Mouse (Mus musculus) frontal cortex, postnatal 14 days (tissue): ENCODE data around the gene Ust.
A peak's percentile ranks its signal among the peaks of the same experiment; 100 is the strongest.

Experiments
- DNase-seq, 2 experiments: peaks; one replicate each; pipeline ENCODE4 v3.0.0; 2022; ENCODE audit warnings: low spot score in 2 of 2

Ust gene

DNA sequence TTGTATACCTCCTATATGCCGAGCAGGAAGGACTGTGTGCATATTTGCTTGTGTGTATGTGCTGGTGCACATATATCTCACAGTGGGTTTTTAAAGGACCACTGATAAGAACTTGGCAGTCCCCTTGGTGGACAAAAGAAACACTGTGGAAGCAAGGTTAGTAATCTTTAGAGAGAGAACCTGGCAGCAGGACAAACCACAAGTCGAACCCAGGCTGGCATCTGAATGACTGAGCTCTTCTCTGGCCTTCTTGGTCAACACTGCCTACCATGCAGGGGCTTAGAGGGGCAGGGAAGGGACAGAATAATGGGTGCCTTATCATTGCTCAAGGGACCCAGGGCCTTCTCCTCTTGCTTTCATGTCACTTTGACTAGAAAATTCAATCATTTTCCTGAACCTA lies 294.0 kb downstream of the Ust start:
- DNase-seq = no peak

DNA sequence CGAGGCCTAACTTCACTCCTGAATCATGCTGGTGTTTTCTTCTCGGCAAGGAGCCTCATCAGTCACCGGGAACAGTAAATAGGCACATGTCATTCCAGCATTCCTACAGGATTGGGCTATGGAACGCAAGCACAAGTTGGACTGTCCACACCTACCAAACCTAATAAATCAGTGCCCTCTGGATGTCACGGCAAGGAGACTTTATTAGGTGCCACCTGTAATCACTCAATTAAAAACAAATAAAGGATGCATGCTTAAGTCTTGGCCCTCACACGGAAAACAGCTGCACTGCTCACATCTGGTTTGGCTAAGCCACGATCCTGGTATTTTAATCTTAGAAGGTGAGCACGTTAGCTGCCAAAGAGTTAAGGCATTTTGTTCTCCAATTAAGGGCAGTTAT lies 294.6 kb downstream of the Ust start:
- no peak for DNase-seq

DNA sequence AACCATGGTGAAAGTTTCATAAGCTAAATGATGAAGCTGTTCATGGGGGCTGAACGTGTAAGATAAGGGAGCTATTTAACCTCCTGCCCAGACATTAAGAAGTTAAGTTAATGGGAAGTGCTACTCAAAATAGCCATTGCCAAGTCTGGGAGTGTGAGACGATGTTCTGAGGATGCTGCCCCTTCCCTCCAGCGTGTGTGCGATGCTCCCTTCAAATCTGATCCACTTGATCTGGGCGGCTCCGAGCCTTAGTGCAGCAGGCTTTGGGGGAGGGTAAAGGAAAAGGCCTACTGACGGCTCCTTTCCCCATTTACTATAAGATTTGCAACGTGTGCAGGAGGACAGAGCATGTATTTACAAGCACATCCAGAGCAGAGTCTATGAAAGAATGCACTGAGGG lies 301.7 kb downstream of the Ust start:
- DNase-seq = no peak

DNA sequence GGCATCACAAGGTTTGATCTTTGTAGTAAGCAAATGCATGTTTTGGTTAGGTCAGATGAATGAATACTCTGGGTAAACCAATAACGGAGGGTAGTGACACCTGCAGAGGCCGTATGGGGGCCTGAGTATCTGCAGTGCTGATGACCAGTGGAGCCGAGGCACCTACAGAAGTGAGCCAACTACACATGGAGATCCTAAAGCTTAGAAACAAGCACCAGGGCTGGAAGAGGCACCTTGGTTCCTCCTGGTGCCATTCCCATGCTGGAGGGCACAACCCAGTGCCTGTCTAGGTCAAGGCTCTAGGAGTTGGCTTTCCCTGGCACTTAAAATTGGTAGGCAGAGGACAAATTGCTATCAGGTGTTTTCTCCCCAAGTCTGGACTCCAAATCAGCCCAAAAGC lies 303.4 kb downstream of the Ust start:
- no peak for DNase-seq

DNA sequence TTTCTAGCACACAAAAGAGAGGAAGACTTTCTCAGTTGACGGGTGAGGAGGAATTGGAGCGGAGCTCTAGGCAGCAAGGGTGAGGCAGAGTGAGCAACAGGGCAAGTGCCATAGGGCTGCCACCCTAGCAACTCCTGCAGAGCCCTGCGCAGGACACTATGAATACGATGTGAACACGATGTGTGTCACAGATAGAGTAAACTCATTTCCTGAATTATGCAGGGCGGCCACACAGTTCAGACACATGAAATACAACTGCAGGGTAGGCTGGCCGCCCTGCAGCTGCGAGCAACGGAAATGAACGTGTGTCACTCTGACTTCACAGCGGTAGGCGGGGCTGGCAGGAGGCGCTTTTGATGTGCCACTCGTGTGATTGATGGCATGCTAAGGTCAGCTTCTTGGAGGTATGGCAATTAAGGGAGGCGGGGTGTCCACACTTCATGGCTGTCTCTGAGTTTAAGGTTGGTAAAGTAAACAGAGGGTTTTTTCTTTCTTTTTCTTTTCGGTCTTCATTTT lies 304.7 kb downstream of the Ust start:
- no peak for DNase-seq

DNA sequence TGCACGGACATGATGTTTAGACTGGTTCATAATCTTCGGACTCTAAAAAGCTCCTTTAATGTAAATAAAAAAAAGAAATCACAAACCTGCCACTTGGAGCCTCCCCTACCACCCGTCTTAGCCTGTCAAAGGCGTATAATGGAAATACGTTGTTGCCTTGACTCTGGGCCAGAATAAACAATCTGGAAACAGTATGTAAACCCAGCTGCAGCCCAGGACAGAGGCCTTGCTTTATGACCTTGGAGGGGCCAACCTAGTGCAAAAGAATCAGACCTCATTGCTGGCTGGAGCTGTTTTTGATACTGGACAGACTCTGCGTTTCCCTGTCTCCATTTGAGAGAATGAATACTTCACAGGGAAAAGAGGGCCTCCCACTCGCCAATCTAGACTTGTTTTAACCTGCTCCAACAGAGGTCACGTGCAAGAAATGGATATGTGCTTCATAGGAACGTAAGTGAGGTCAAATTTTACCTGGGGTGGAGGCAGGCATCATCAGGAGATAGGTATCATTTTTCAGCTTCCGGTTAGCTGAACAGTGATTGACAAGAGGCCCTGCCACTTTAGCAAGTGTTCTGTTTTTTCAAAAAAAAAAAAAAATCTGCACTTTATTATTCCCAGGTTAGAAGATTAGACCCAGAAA lies 305.2 kb downstream of the Ust start:
- DNase-seq = no peak

DNA sequence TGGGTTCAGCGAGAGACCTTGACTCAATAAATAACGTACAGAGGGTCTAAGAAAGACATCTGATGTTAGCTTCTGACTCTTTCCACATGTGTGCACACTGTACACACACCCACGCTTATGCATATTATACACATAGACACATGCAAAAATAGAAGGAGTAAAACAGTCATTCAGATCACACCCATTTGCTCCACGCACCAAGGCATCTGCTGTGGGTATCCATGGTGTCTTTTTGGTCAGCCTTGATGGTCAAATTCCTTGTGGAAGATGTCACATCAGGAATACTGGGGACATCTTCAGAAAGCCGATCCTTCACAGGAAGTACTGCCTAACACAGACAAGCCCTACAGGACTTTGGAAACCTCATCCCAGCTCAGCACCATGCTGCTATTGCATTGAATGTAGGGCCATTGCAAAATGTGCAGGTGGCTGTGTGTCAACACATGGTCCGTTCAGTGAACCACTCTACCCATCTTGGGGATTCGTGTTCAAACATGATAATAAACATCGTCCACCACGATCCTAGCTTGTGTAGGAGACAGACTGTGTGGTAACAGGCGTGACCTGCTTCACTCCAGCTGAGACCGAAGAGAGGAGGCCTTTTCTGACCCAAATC lies 305.9 kb downstream of the Ust start:
- DNase-seq = no peak

DNA sequence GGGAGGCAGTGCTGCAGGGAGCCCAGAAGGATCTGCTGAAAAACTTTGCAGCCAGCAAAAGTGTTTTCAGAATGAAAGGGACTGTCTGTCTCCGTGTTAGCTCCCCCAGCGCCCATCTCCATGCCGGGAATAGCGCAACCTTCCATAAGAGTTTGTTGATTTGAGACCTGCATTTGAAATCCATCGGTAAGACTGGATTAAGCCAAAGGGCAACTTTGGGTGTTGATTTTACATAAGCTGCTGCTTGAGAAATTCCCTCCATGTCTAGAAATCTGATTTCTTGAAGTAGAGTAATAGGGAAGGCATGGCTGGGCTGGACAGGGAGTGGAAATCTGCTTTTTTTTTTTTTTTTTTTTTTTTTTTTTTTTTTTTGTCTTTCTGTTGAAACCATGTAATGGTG lies 306.9 kb downstream of the Ust start:
- DNase-seq = no peak

DNA sequence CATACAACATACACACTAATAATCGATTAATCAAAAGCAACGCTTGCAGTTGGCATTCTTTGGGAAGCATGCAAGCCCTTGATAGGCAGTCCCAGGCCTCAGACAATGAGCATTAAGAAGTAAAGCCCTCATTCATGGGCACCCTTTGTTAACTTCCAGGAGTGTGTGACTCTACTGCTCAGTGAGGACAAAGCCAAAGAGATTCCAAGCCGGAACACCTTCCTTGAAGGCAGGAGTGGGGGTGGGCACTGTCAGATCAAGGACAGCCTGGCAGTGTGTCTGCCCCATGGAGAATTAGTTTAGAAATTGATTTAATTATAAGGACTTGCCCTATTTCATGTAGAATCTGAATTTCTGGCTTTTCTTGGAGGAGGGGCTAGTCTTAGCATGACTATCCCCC lies 308.3 kb downstream of the Ust start:
- no peak for DNase-seq

DNA sequence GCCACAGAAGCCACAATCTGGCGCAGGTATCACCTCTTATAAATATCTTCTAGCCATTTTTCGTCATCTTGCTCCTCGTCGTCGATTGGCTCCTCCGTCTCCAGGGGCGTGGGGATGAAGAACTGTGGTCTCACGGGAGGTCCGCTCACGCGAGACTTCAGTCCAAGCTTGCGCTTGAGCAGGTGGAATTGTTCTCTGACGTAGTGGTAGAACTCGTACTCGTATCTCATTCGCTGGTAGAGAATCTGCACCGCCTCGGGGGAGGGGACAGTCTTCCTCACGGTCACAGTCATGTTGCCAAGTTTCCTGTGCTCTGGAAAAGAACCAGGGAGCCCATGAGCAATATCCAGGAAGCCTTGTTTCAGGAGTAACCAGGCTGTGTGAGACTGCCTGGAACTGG lies 311.3 kb downstream of the Ust start:
- DNase-seq = no peak

DNA sequence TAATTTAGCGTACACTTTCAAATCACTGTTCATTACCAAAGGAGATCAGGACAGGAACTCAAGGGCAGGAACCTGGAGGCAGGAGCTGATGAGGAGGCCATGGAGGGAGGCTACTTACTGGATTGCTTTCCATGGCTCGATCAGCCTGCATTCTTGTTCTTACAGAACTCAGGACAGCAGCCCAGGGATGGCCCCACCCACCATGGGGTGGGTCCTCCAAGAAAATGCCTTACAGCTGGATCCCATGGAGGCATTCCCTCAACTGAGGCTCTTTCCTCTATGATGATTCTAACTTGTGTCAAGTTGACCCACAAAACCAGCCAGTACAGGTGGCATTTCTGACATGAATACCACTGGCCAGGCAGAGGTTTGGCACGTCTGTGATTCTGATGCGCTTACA lies 314.9 kb downstream of the Ust start:
- DNase-seq = no peak

DNA sequence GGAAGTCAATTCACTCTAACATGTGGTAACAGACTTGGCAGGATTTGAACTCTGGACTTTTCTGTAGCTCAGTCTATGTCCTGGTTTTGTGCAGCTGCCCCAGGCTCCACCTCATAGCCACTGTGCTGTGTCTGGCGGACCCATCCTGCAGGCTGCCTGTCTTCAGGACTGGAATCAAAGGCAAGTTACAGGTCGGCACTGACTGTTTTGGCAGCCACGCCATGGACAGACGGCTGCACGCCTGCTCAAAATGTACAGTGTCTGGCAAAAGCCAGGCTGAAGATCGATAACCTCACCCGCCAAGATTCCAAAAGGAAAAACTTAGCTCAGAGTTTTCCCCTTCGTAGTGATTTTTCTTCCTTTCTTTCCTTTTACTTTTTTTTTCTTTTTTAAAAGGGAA lies 318.8 kb downstream of the Ust start:
- DNase-seq = no peak

DNA sequence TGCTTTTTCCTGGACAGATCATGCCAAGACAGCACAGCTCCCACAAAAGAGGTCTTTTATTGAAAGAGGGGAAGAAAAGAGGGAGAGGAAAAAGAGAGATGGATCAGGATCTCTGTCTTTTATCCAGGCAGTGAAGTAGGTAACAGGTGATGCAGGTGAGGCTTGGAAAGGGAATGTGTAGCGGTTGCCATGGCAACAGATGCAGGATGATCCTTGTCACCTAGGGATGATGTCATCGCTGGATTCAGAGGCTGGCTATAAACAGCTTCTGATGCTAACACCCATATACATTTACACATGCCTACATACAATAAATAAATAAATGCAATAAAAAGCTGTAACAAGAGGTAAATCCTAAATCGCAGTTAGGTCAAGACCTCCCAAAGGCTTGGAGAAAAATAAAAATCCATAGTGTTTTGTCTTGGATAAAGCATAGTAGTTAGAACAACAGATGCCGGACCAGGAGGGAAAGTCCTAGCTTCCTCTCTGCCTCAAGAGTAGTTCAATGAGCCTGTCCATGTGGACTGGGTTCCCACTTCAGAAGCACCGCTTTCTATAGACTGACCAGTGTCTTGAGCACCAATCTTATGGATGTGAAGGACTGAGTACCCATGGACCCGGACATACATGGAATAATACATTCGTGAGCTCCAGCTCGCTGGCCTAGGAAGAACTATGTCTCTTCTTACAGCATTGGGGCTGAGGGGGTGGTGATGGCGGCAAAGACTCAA lies 319.4 kb downstream of the Ust start:
- no peak for DNase-seq

DNA sequence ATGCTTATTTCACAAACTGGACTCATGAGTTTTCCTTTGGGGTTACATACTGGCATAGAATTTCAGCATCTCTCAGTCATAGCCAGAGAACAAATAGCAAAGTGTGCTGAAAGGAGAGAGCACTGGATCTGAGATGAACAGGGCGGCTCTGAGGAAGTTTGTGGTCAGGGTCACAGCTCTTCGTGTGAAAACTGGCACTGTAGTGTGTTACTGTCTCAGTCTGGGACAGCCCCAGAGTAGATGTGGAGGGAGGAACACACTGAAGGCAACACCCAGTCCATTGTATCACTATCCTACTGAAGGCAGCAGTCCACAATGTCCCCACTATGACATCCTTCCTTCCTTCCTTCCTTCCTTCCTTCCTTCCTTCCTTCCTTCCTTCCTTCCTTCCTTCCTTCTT lies 321.0 kb downstream of the Ust start:
- DNase-seq = no peak

DNA sequence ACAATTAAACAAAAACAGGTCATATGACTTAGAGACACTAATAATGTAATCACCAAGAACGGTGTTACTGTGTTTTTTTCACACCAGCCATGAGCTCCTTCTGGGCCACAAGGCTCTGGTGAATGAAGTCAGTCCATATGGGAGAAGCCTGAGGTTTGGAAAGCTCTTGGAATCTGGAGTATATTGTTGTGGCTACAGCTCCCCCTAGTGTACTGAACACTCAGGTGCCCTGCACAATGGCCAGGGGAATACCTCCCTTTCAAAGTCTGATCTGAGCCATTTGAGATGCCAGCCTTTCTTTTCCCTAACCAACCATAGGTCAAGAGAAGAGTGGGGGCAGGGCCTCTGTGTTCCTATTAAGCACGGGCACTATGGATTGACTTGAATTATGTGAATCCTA lies 322.3 kb downstream of the Ust start:
- peak; percentile 36 to 70 for DNase-seq

DNA sequence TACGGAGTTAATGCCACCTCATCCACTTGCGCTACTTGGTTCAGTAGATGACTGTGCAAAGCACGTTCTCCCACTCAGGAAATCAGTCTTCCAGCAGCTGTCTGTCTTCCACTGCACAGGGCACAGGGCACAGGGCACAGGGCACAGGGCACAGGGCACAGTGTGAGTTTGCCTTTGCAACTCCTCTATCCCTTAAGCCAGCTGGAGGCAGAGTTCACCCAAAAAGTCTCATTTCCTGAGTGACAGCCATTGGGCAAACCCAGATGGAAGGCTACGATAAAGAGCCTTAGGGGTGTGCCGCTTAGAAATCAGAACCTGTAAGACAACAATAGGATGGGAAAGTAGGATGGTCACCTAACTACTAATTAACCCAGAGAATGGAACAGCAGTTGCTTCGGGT lies 322.9 kb downstream of the Ust start:
- DNase-seq = no peak

DNA sequence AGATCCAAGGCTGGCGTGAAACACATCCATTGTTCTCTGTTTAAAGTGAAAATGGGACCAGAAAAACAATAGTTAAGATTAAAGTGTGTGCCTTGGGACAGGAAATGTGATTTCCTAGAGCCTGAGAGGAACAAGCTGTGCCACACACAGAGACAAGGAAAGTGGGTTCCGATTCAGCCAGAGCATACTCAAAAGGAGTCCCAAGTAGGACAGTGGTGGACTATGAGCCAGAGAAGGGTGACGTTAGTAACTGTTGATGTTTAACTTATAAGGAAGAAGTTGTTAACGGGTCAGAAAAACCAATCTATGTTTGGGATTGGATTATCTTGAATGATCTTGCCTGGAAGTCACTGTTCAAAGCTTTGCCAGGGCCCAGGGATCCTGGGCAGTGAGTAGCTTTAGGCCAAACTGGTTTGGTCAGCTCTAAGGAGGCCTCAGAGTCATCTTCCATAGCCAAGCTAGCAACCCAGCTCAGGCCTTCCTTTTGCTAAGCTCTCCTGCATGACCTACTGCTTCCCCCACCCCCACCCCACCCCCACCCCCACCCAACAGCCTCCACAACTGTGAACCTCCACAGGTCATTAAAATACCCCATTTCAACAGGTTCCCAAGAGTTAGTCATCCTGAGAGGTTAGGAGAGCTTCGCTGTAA lies 329.2 kb downstream of the Ust start:
- no peak for DNase-seq

DNA sequence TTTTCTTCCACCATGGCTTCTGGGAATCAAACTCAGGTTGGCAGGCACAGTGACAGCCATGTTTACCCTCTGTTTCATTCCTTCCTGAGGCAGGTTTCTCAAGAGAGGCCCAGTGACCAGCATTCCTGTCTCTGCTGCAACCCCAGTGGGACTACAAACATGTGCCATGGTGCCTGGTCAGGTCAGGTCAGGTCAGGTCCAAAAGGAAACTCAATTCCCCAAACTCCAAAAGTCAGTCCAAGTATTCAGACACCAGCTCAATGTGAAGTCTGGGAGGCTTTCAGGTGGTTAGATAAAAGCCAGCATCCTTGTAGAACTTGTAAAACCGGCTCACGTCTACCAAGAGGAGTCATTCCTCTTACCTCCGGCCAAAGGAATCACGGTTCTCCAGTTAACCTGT lies 333.0 kb downstream of the Ust start:
- DNase-seq = no peak

DNA sequence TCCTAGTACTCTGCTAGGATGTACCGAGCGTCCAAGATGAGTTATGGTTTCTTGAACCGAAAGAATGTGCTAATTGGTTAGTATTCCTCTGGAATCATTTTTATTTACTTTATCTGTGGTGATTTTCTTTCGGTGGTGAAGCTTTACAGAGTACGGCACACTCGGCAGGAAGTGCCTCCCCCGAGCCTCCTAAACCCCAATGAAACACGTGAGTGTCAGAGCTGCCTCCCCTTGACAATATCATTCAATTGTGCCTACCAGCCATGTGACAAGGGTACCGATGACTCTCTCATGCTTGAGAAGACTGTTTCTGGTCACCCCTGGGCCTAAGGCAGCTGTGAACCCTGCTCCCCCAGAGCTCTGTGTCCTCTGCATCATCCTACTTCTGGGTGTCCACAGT lies 333.9 kb downstream of the Ust start:
- no peak for DNase-seq

DNA sequence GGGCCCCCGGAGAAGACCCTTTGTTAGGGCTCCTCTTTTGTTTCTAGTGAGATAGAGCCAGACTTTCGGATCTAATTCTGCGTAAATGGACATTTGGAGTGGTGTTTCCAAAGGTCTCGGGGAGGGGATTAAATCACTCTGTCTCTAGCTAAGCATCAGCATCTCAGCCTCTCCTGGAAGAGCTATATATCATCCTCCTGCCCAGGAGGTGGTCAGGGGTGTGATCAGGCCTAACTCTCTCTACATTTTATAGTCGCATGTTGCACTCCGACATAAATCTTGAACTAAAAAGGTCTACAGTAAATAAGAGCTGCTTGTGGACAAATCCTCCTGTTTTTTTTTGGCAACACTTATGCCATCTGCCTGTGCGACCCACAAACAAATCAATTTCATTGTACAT lies 335.5 kb downstream of the Ust start:
- no peak for DNase-seq

DNA sequence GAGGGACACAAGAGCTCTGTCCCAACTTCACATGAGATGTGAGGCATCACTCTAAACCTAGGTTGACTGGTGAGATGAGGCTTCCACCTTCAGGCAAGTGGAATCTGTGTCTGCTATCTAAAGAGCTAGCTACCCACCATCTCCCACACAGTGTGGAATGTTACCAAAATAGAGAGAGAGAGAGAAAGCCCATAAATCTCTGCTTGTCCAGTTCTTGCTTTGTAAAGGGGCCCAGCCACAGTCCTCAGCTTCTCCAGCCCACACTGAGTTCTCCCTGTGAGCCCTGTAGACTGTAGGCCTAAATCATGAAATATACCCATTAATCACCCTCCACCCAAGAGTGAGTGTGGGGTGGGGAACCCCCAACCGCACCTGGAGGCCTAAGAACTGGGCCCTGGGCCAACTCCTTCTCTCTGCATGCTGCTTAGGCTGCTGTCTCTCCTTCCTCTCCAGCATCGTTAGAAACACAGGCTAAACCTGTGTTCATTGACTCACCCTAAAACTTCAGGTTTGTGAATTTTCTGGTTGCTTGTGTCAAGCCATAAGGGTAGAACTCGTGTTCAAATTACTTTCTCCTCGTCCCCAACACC lies 336.9 kb downstream of the Ust start:
- no peak for DNase-seq

DNA sequence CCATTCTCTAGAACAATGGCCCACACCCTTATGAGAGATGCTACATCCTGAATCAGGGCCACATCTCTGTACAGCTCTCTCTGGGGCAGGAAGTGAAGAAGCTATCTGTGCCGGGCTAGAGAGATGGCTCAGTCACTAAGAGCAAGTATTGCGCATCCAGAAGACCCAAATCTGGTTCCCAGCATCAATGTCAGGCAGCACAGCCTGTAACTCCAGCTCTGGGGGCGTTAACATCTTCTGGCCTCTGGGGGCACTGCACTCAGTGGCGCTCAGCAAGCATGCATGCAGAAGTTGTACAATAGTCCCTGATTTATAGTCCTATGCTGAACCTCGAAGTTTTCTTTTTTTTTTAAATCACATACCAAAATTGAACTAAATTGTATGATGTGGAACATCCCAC lies 341.0 kb downstream of the Ust start:
- no peak for DNase-seq
